Mouse (Mus musculus) testis, adult 2 months (tissue): Measurements from ENCODE around the gene Nfe2l3.

Experiments used
- CTCF ChIP-seq: fragments of 200-500 bp; IDR thresholded peaks from 2 replicates; pipeline ENCODE4 v1.5.1; 2012; ENCODE audit warnings: low read depth, mild to moderate bottlenecking, inconsistent platforms, low read length, moderate library complexity; ENCODE audit not compliant: control insufficient read depth, insufficient read depth, insufficient replicate concordance
- POLR2A ChIP-seq: fragments of 200-500 bp; IDR thresholded peaks from 2 replicates; pipeline ENCODE4 v1.6.1; 2012; ENCODE audit warnings: low read depth, mild to moderate bottlenecking, inconsistent platforms, low read length, moderate library complexity; ENCODE audit not compliant: control insufficient read depth

- TF ChIP-seq CTCF (peak; percentile 83; the same call in 1 of the 2 replicates), POLR2A (no peak)
These were observed 48.4 kb upstream of the Nfe2l3 start for GRCm38 (mm10) chr6:51383769-51384755.
